Mouse (Mus musculus) gastrocnemius, postnatal 14 days (tissue): ENCODE measurements around the gene Izumo4. TPM values are rescaled to one million over a fixed set of nuclear protein-coding genes. Genes with fewer than 3 reads are reported as not detected.

Experiments
- DNase-seq: peaks from one replicate; pipeline ENCODE4 v3.0.0; 2021; ENCODE audit warnings: mixed read lengths
- intact Hi-C: fragments of 180-260 bp; cut with DNase I; formaldehyde crosslinking; loops from one replicate; pipeline ENCODE4 v1.15.1; 2025; ENCODE audit warnings: low total_unique reads
- total RNA-seq, 2 experiments: library from RNA; stranded (reverse); gene quantifications; 2 replicates each; pipeline ENCODE4 v1.2.3; 2021

Gene Izumo4
- total RNA-seq, 2 experiments from 2014 or later, result 3.2 to 3.5 TPM

- DNase-seq, result peak; percentile 90
- intact Hi-C loops, result no loop called here
These were observed 50.2 kb downstream of the Izumo4 start for GRCm38 (mm10) chr10:80752079-80752625.

GRCm38 (mm10) chr10:80754594-80755290 lies 52.8 kb downstream of the Izumo4 start, which contains the start of gene Dot1l:
Gene Dot1l, plus strand, starts transcription at chr10:80755206.
- intact Hi-C loops, result no loop called here
- peak; percentile 99 for DNase-seq

Other genes with a start within 250 kb of the Izumo4 start
- gene Onecut3, start 207.3 kb upstream of the Izumo4 start, total RNA-seq, result not detected
- not detected for gene Atp8b3, start 163.1 kb upstream of the Izumo4 start, total RNA-seq
- gene Rexo1, start 140.6 kb upstream of the Izumo4 start, total RNA-seq, result 10 to 100 TPM in 1 of 2 experiments, 1 to 10 TPM in 1; 9.8 to 11.1 TPM
- gene Klf16, start 124.9 kb upstream of the Izumo4 start, total RNA-seq, result 1 to 10 TPM; 2.1 to 2.7 TPM
- gene Abhd17a, start 111.8 kb upstream of the Izumo4 start, total RNA-seq, result 10 to 100 TPM; 55.8 to 57.1 TPM
- gene Scamp4, start 99.3 kb upstream of the Izumo4 start, total RNA-seq, result 10 to 100 TPM; 18.3 to 22.0 TPM
- gene Adat3, start 99.3 kb upstream of the Izumo4 start, total RNA-seq, result 1 to 10 TPM; 1.2 to 1.5 TPM
- gene Gm49322, start 96.2 kb upstream of the Izumo4 start, total RNA-seq, result under 1 TPM; 0.18 to 0.27 TPM
- 100 to 1,000 TPM in 1 of 2 experiments, 10 to 100 TPM in 1; 94.3 to 105 TPM for gene Csnk1g2, start 79.3 kb upstream of the Izumo4 start, total RNA-seq
- 10 to 100 TPM; 30.1 to 34.4 TPM for gene Btbd2, start 45.1 kb upstream of the Izumo4 start, total RNA-seq
- gene Mknk2, start 24.1 kb upstream of the Izumo4 start, total RNA-seq, result 100 to 1,000 TPM; 167 to 186 TPM
- gene Mob3a, start 207 bp upstream of the Izumo4 start, total RNA-seq, result 1 to 10 TPM; 5.5 to 7.4 TPM
- 10 to 100 TPM; 23.7 to 25.2 TPM for gene Ap3d1, start 40.1 kb downstream of the Izumo4 start, total RNA-seq
- gene Dot1l, start 53.0 kb downstream of the Izumo4 start, total RNA-seq, result 10 to 100 TPM; 25.5 to 26.1 TPM
- gene Sf3a2, start 96.0 kb downstream of the Izumo4 start, total RNA-seq, result 10 to 100 TPM; 23.6 to 30.0 TPM
- 10 to 100 TPM; 21.4 to 23.1 TPM for gene Plekhj1, start 96.4 kb downstream of the Izumo4 start, total RNA-seq
- gene Amh, start 103.1 kb downstream of the Izumo4 start, total RNA-seq, result under 1 TPM in 1 of 2 experiments, not detected in 1; 0.25 TPM
- 100 to 1,000 TPM; 345 to 379 TPM for gene Jsrp1, start 111.3 kb downstream of the Izumo4 start, total RNA-seq
- 100 to 1,000 TPM; 787 to 812 TPM for gene Oaz1, start 124.5 kb downstream of the Izumo4 start, total RNA-seq
- 10 to 100 TPM; 11.3 to 24.5 TPM for gene Lingo3, start 141.9 kb downstream of the Izumo4 start, total RNA-seq
- 10 to 100 TPM; 24.5 to 27.7 TPM for gene Lsm7, start 153.0 kb downstream of the Izumo4 start, total RNA-seq
- 10 to 100 TPM; 24.0 to 28.1 TPM for gene Sppl2b, start 153.1 kb downstream of the Izumo4 start, total RNA-seq
- under 1 TPM in 1 of 2 experiments, not detected in 1; 0.06 TPM for gene Tmprss9, start 169.7 kb downstream of the Izumo4 start, total RNA-seq
- gene Timm13, start 198.8 kb downstream of the Izumo4 start, total RNA-seq, result 100 to 1,000 TPM; 114 to 125 TPM
- gene Lmnb2, start 216.1 kb downstream of the Izumo4 start, total RNA-seq, result 10 to 100 TPM in 1 of 2 experiments, 1 to 10 TPM in 1; 9.4 to 14.3 TPM
- gene Gadd45b, start 227.9 kb downstream of the Izumo4 start, total RNA-seq, result 10 to 100 TPM; 21.5 to 28.7 TPM